8 mouse cellular contexts compared by ENCODE assay signal in genomic region chr11:79306510-79306909, GRCm38 (mm10). TPM values are rescaled to one million over a fixed set of nuclear protein-coding genes. Genes with fewer than 3 reads are reported as not detected.
DNase-seq lines count a peak whose midpoint lies in the region; ATAC-seq and TF ChIP-seq lines count a peak whose summit lies in the region.

No protein-coding gene starts in this region.

- TF ChIP-seq CTCF in kidney, postnatal 0 days (IDR thresholded peaks at IDR 0.05; ENCODE audit: low read depth) = no peak

- peak; percentile 68 for DNase-seq in kidney, postnatal 0 days (ENCODE audit: low spot score)
- no peak for DNase-seq in kidney, postnatal 36 days
- DNase-seq in embryo, embryonic 10 days (ENCODE audit: low spot score) = peak; percentile 71
- no peak for DNase-seq in heart, embryonic 10.5 days (ENCODE audit: low spot score)
- DNase-seq in liver, embryonic 11.5 days (ENCODE audit: low spot score) = no peak
- no peak for DNase-seq in cerebellum, adult 9-10 months
- no peak for DNase-seq in layer of hippocampus, postnatal 36 days

- H3K4me1 ChIP-seq in kidney, postnatal 0 days (replicated peaks; ENCODE audit: insufficient read depth, low read length) = peaks cover 8% of the 10 kb centered on the region; the same call in 1 of the 2 replicates
- H3K4me1 ChIP-seq in heart, embryonic 10.5 days = peaks cover 37% of the 10 kb centered on the region
- peaks cover 16% of the 10 kb centered on the region for H3K4me1 ChIP-seq in liver, embryonic 11.5 days (replicated peaks; ENCODE audit: control insufficient read depth, insufficient read depth, low read length)
- peaks cover 22% of the 10 kb centered on the region for H3K4me1 ChIP-seq in neural tube, embryonic 13.5 days (replicated peaks)

- peak overlapping the region; percentile 78 for H3K27ac ChIP-seq in kidney, postnatal 0 days
- H3K27ac ChIP-seq in heart, embryonic 10.5 days = peak overlapping the region; percentile 86
- peak overlapping the region; percentile 68; the same call in 1 of the 2 replicates for H3K27ac ChIP-seq in liver, embryonic 11.5 days (ENCODE audit: low read depth, low read length)
- H3K27ac ChIP-seq in neural tube, embryonic 13.5 days (replicated peaks) = peak overlapping the region; percentile 66

- 38% methylated on average over 7 of the region's 7 CpGs for WGBS in kidney, postnatal 0 days
- 32% methylated on average over 7 of the region's 7 CpGs for WGBS in heart, embryonic 10.5 days
- WGBS in liver, embryonic 11.5 days = 33% methylated on average over 7 of the region's 7 CpGs
- WGBS in neural tube, embryonic 13.5 days = 10% methylated on average over 7 of the region's 7 CpGs

- no peak overlapping the region for H3K4me2 ChIP-seq in kidney, postnatal 0 days (ENCODE audit: low read length)
- H3K4me2 ChIP-seq in liver, embryonic 11.5 days = peak overlapping the region; percentile 43
- H3K4me2 ChIP-seq in neural tube, embryonic 13.5 days = peak overlapping the region; percentile 3; the same call in 1 of the 2 replicates

- no peaks in the 10 kb centered on the region for H3K36me3 ChIP-seq in kidney, postnatal 0 days (ENCODE audit: insufficient read depth, low read length)
- no peaks in the 10 kb centered on the region for H3K36me3 ChIP-seq in heart, embryonic 10.5 days
- no peaks in the 10 kb centered on the region for H3K36me3 ChIP-seq in liver, embryonic 11.5 days (ENCODE audit: control insufficient read depth, insufficient read depth, low read length)
- H3K36me3 ChIP-seq in neural tube, embryonic 13.5 days = no peaks in the 10 kb centered on the region

- no peaks in the 10 kb centered on the region for H3K27me3 ChIP-seq in kidney, postnatal 0 days (ENCODE audit: insufficient read depth, low read length)
- H3K27me3 ChIP-seq in heart, embryonic 10.5 days (ENCODE audit: insufficient read depth, poor library complexity, severe bottlenecking) = no peaks in the 10 kb centered on the region
- H3K27me3 ChIP-seq in liver, embryonic 11.5 days (replicated peaks; ENCODE audit: control insufficient read depth, insufficient read depth, low read length) = no peaks in the 10 kb centered on the region
- H3K27me3 ChIP-seq in neural tube, embryonic 13.5 days = no peaks in the 10 kb centered on the region

- no peak for ATAC-seq in kidney, postnatal 0 days (replicated peaks; ENCODE audit: low FRiP score, low read depth)
- ATAC-seq in liver, embryonic 11.5 days (replicated peaks; ENCODE audit: low FRiP score) = no peak
- no peak for ATAC-seq in neural tube, embryonic 13.5 days (ENCODE audit: low read depth)

- H3K9me3 ChIP-seq in kidney, postnatal 0 days (replicated peaks; ENCODE audit: low read length) = no peaks in the 10 kb centered on the region
- no peaks in the 10 kb centered on the region for H3K9me3 ChIP-seq in heart, embryonic 10.5 days
- H3K9me3 ChIP-seq in liver, embryonic 11.5 days (ENCODE audit: control insufficient read depth, low read length) = no peaks in the 10 kb centered on the region
- H3K9me3 ChIP-seq in neural tube, embryonic 13.5 days = no peaks in the 10 kb centered on the region

- H3K4me3 ChIP-seq in kidney, postnatal 0 days (replicated peaks; ENCODE audit: low read depth, low read length) = no peak overlapping the region
- no peak overlapping the region for H3K4me3 ChIP-seq in heart, embryonic 10.5 days
- H3K4me3 ChIP-seq in liver, embryonic 11.5 days (ENCODE audit: low read depth, low read length) = no peak overlapping the region
- H3K4me3 ChIP-seq in neural tube, embryonic 13.5 days = no peak overlapping the region

- no peak overlapping the region for H3K9ac ChIP-seq in kidney, postnatal 0 days (ENCODE audit: low read depth, low read length)
- H3K9ac ChIP-seq in liver, embryonic 11.5 days (ENCODE audit: low read depth, low read length) = peak overlapping the region; percentile 38; the same call in 1 of the 2 replicates
- H3K9ac ChIP-seq in neural tube, embryonic 13.5 days = no peak overlapping the region

RNA-seq across cellular contexts. Expression of gene Gm9964, which starts 9.8 kb away (rescaled TPM):
- polyA plus RNA-seq in kidney, postnatal 0 days (2015; fragmentation: Nextera tagmentation; extraction: Ambion mirVana) = not detected in 2 replicates
- 0.21 TPM in 1 of 2 replicates, not detected in the other for polyA plus RNA-seq in heart, embryonic 10.5 days (2016; fragmentation: Nextera tagmentation; extraction: Ambion mirVana)
- polyA plus RNA-seq in liver, embryonic 11.5 days (2014; fragmentation: Nextera tagmentation; extraction: Ambion mirVana) = not detected in 2 replicates
- polyA plus RNA-seq in neural tube, embryonic 13.5 days (2015; fragmentation: Nextera tagmentation; extraction: Ambion mirVana) = not detected in 2 replicates
- under 1 TPM in 1 of 2 experiments, not detected in 1; 0.50 TPM for total RNA-seq in layer of hippocampus, postnatal 36 days (2021)

RNA-seq across cellular contexts. Expression of gene Nf1, which starts 33.0 kb away (rescaled TPM):
- polyA plus RNA-seq in kidney, postnatal 0 days (2015; fragmentation: Nextera tagmentation; extraction: Ambion mirVana) = 8.2 and 9.5 TPM in 2 replicates
- 4.1 and 5.1 TPM in 2 replicates for polyA plus RNA-seq in heart, embryonic 10.5 days (2016; fragmentation: Nextera tagmentation; extraction: Ambion mirVana)
- polyA plus RNA-seq in liver, embryonic 11.5 days (2014; fragmentation: Nextera tagmentation; extraction: Ambion mirVana) = 4.9 TPM in 2 replicates
- 6.1 and 6.8 TPM in 2 replicates for polyA plus RNA-seq in neural tube, embryonic 13.5 days (2015; fragmentation: Nextera tagmentation; extraction: Ambion mirVana)
- total RNA-seq in layer of hippocampus, postnatal 36 days (2021) = 100 to 1,000 TPM; 116 to 123 TPM

RNA-seq across cellular contexts. Expression of gene Wsb1, which starts 52.0 kb away (rescaled TPM):
- polyA plus RNA-seq in kidney, postnatal 0 days (2015; fragmentation: Nextera tagmentation; extraction: Ambion mirVana) = 265 and 274 TPM in 2 replicates
- polyA plus RNA-seq in heart, embryonic 10.5 days (2016; fragmentation: Nextera tagmentation; extraction: Ambion mirVana) = 169 and 203 TPM in 2 replicates
- polyA plus RNA-seq in liver, embryonic 11.5 days (2014; fragmentation: Nextera tagmentation; extraction: Ambion mirVana) = 114 and 123 TPM in 2 replicates
- polyA plus RNA-seq in neural tube, embryonic 13.5 days (2015; fragmentation: Nextera tagmentation; extraction: Ambion mirVana) = 492 and 532 TPM in 2 replicates
- total RNA-seq in layer of hippocampus, postnatal 36 days (2021) = 10 to 100 TPM; 77.1 to 81.3 TPM

Comparison
In these comparisons a context has a peak if more than half of its experiments do, and no peak if none do; other contexts are left out.
1. DNase-seq: peak in kidney, postnatal 0 days (single experiment) and embryo, embryonic 10 days (single experiment); none in kidney, postnatal 36 days (0 of 2), heart, embryonic 10.5 days (single experiment), liver, embryonic 11.5 days (single experiment), cerebellum, adult 9-10 months (single experiment) and layer of hippocampus, postnatal 36 days (0 of 2).
2. Peak in every context shown above with its lines, with median percentiles within 50 percentile points of each other: H3K27ac ChIP-seq.